Mouse (Mus musculus) right cerebral cortex, postnatal 25 days (tissue): Measurements from ENCODE around the gene Atl2.

Experiments
- DNase-seq: peaks from one replicate; pipeline ENCODE4 v3.0.0; 2022

Atl2 gene

GRCm38 (mm10) chr17:79895911-79896423 lies at the start of gene Atl2:
Atl2 (minus strand) TSS chr17:79896123.
- peak; percentile 93 for DNase-seq

- no peak for DNase-seq
Measured at GRCm38 (mm10) chr17:79944851-79945250, 48.9 kb upstream of the Atl2 start.

- DNase-seq = no peak
Measured at GRCm38 (mm10) chr17:79942418-79942817, 46.5 kb upstream of the Atl2 start.

GRCm38 (mm10) chr17:79939133-79939532 lies 43.2 kb upstream of the Atl2 start:
- no peak for DNase-seq

GRCm38 (mm10) chr17:79937921-79938601 lies 42.1 kb upstream of the Atl2 start:
- DNase-seq = no peak

GRCm38 (mm10) chr17:79934370-79934769 lies 38.4 kb upstream of the Atl2 start:
- DNase-seq = no peak

- no peak for DNase-seq
Measured at GRCm38 (mm10) chr17:79932676-79933278, 36.9 kb upstream of the Atl2 start.

- DNase-seq = no peak
Measured at GRCm38 (mm10) chr17:79927110-79927509, 31.2 kb upstream of the Atl2 start.

GRCm38 (mm10) chr17:79926486-79926885 lies 30.6 kb upstream of the Atl2 start:
- no peak for DNase-seq

- DNase-seq = no peak
Measured at GRCm38 (mm10) chr17:79925865-79926421, 30.0 kb upstream of the Atl2 start.

- no peak for DNase-seq
Measured at GRCm38 (mm10) chr17:79920355-79920754, 24.4 kb upstream of the Atl2 start.

GRCm38 (mm10) chr17:79919566-79920350 lies 23.8 kb upstream of the Atl2 start:
- DNase-seq = no peak

- DNase-seq = no peak
Measured at GRCm38 (mm10) chr17:79918484-79919004, 22.6 kb upstream of the Atl2 start.

GRCm38 (mm10) chr17:79916996-79917395 lies 21.1 kb upstream of the Atl2 start:
- DNase-seq = no peak

GRCm38 (mm10) chr17:79912174-79912573 lies 16.3 kb upstream of the Atl2 start:
- no peak for DNase-seq

GRCm38 (mm10) chr17:79911718-79912117 lies 15.8 kb upstream of the Atl2 start:
- no peak for DNase-seq

GRCm38 (mm10) chr17:79909571-79909970 lies 13.6 kb upstream of the Atl2 start:
- no peak for DNase-seq

- DNase-seq = no peak
Measured at GRCm38 (mm10) chr17:79907698-79908097, 11.8 kb upstream of the Atl2 start.

- no peak for DNase-seq
Measured at GRCm38 (mm10) chr17:79906791-79907494, 11.0 kb upstream of the Atl2 start.

- DNase-seq = no peak
Measured at GRCm38 (mm10) chr17:79904593-79904992, 8.7 kb upstream of the Atl2 start.

GRCm38 (mm10) chr17:79901207-79901606 lies 5.3 kb upstream of the Atl2 start:
- DNase-seq = no peak

GRCm38 (mm10) chr17:79898156-79898746 lies 2.3 kb upstream of the Atl2 start:
- no peak for DNase-seq
